ENCODE assay signal across 1 mouse cellular context in the genomic region with DNA sequence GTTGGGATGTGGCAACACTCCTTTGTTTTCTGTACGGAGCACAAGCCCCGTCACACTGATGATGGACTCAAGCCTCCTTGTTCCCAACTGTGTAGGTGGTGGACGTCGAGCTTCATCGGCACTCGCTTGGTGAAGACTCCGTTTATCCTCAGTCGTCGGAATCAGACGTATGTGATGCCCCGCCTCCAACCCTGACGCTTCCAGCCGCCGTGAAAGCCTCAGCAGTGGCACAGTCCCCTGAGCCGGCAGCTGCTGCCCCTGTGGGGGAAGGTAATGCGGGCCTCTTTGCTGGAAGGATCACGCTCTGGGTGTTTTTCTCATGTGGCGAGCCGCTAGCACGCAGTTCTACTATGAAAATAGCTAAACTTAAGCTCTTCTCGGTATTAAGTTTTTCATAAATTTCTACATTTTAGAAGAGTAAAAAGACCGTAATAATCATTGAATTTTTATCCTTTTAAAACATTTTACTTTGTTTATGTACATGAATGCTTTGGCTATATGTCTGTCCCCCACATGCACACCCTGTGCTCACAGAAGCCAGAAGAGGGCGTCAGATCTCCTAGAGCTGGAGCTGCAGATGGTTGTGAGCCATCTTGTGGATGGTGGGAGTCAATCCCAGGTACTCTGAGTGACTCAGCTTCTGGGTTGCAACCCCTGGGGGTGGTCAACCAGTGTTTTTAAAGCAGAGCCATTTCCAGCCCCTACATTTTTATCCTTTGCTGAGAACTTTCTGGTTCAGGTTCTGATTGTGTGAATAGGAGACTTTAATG.
TF ChIP-seq lines count a peak whose summit lies in the region.

No protein-coding gene starts in this region.

TF ChIP-seq in CH12.LX, 34 proteins besides CTCF, POLR2A, EP300 and RAD21:
- no peak for TF ChIP-seq MXI1 (IDR thresholded peaks at IDR 0.05; ENCODE audit: low read depth, low read length)
- no peak for TF ChIP-seq GABPA (IDR thresholded peaks at IDR 0.05; ENCODE audit: insufficient replicate concordance, low read depth, low read length)
- 0 out of 2 replicates have a peak, but pooled peaks have one; percentile 15 for TF ChIP-seq SMC3 (IDR thresholded peaks at IDR 0.05; ENCODE audit: low read depth, low read length)
